Mouse (Mus musculus) midbrain, embryonic 15.5 days (tissue): ENCODE results near the gene Mllt6. TPM values are rescaled to one million over a fixed set of nuclear protein-coding genes. Genes with fewer than 3 reads are reported as not detected.
A peak's percentile ranks its signal among the peaks of the same experiment; 100 is the strongest.
"Not testable (repeated sequence)": the region's sequence is repeated elsewhere in the genome, so short reads cannot be mapped to it uniquely, and the experiment has no call there.

Experiments
- ATAC-seq: fragments of 200-750 bp; cut with Nextera tagmentation; replicated peaks from 2 replicates; pipeline ENCODE4 v1.8.0; 2017; ENCODE audit warnings: moderate TSS enrichment
- H3K27ac ChIP-seq: fragments of 300-500 bp; sonication (generic); 2 replicates; pipeline ENCODE4 v1.5.1; 2015; ENCODE audit warnings: mild to moderate bottlenecking, inconsistent platforms
- H3K27me3 ChIP-seq: fragments of 300-500 bp; sonication (generic); replicated peaks from 2 replicates; pipeline ENCODE4 v1.6.1; 2015; ENCODE audit warnings: inconsistent platforms
- H3K36me3 ChIP-seq: fragments of 300-500 bp; sonication (generic); replicated peaks from 2 replicates; pipeline ENCODE4 v1.6.1; 2015; ENCODE audit warnings: inconsistent platforms
- H3K4me1 ChIP-seq: fragments of 300-500 bp; sonication (generic); 2 replicates; pipeline ENCODE4 v1.6.1; 2015; ENCODE audit warnings: inconsistent platforms
- H3K4me2 ChIP-seq: fragments of 300-500 bp; sonication (generic); 2 replicates; pipeline ENCODE4 v1.6.1; 2015; ENCODE audit warnings: inconsistent platforms, mild to moderate bottlenecking, moderate library complexity
- H3K4me3 ChIP-seq: fragments of 300-500 bp; sonication (generic); 2 replicates; pipeline ENCODE4 v1.5.1; 2015; ENCODE audit warnings: mild to moderate bottlenecking, inconsistent platforms
- H3K9ac ChIP-seq: fragments of 300-500 bp; sonication (generic); 2 replicates; pipeline ENCODE4 v1.6.1; 2015; ENCODE audit warnings: mild to moderate bottlenecking, inconsistent platforms
- H3K9me3 ChIP-seq: fragments of 300-500 bp; sonication (generic); 2 replicates; pipeline ENCODE4 v1.6.1; 2016; ENCODE audit warnings: inconsistent platforms
- WGBS: fragments of 180-500 bp; shearing (Covaris S2); methylation state at CpG from one replicate; pipeline ENCODE4 v1.1.7; 2015; ENCODE audit warnings: mixed read lengths; 5-methylcytosine and 5-hydroxymethylcytosine counted together
- polyA plus RNA-seq: library from polyadenylated mRNA; unstranded; fragments of >200 nt; fragmentation: Nextera tagmentation; extraction: Ambion mirVana; gene quantifications from 2 replicates; pipeline ENCODE4 v1.2.1, GENCODE M21; 2015

Gene Mllt6
- polyA plus RNA-seq, 1 experiment from 2014 or later, result 3.9 TPM

GRCm38 (mm10) chr11:97654210-97654609, 9.0 kb upstream of the Mllt6 start:
- ATAC-seq, result no peak
- Histone ChIP-seq H3K36me3 (no peaks in the 10 kb centered on the region), H3K27me3 (no peaks in the 10 kb centered on the region), H3K4me1 (0 out of 2 replicates have a peak, but pooled peaks cover 2% of the 10 kb centered on the region), H3K9ac (no peak overlapping the region), H3K9me3 (no peaks in the 10 kb centered on the region), H3K27ac (no peak overlapping the region), H3K4me3 (no peak overlapping the region), H3K4me2 (no peak overlapping the region)
- WGBS, result 94% methylated on average over 2 of the region's 2 CpGs

GRCm38 (mm10) chr11:97656269-97656971, 6.8 kb upstream of the Mllt6 start:
- peaks cover 20% of the 10 kb centered on the region for H3K4me1 ChIP-seq
- peaks cover 6% of the 10 kb centered on the region for H3K27me3 ChIP-seq
- no peak overlapping the region for H3K4me2 ChIP-seq
- no peaks in the 10 kb centered on the region for H3K36me3 ChIP-seq
- no peak overlapping the region for H3K4me3 ChIP-seq
- 71% methylated on average over 14 of the region's 14 CpGs for WGBS
- H3K27ac ChIP-seq, result no peak overlapping the region
- H3K9ac ChIP-seq, result no peak overlapping the region
- no peak for ATAC-seq
- H3K9me3 ChIP-seq, result no peaks in the 10 kb centered on the region

GRCm38 (mm10) chr11:97657184-97657945, 5.8 kb upstream of the Mllt6 start:
- no peak for ATAC-seq
- no peak overlapping the region for H3K9ac ChIP-seq
- whole genome bisulfite sequencing, result 46% methylated on average over 4 of the region's 6 CpGs
- H3K27ac ChIP-seq, result no peak overlapping the region
- H3K4me2 ChIP-seq, result no peak overlapping the region
- H3K4me3 ChIP-seq, result no peak overlapping the region
- no peaks in the 10 kb centered on the region for H3K9me3 ChIP-seq
- peaks cover 15% of the 10 kb centered on the region for H3K27me3 ChIP-seq
- peaks cover 30% of the 10 kb centered on the region for H3K4me1 ChIP-seq
- H3K36me3 ChIP-seq, result no peaks in the 10 kb centered on the region

DNA sequence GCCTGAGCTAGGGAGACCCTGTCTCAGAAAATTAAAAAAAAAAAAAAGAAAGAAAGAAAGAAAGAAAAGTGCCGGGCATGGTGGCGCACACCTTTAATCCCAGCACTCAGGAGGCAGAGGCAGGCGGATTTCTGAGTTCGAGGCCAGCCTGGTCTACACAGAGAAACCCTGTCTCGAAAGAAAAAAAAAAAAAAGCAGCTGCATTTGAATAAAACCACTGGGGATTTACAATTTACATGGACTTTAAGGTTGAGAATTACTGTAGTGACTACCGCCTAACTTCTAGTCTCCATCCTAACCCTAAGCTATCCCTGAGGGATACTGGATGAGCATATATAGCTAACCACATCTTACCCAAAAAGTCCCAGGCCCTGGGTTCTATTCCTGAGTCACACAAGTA, 5.2 kb upstream of the Mllt6 start:
- H3K9me3 ChIP-seq, H3K4me2 ChIP-seq, H3K4me3 ChIP-seq, ATAC-seq, H3K36me3 ChIP-seq, H3K27ac ChIP-seq, H3K9ac ChIP-seq: not testable (repeated sequence)
- Histone ChIP-seq H3K27me3 (peaks cover 17% of the 10 kb centered on the region), H3K4me1 (peaks cover 35% of the 10 kb centered on the region)
- 84% methylated on average over 6 of the region's 6 CpGs for WGBS

- Histone ChIP-seq H3K4me3 (no peak overlapping the region), H3K4me2 (no peak overlapping the region)
- 68% methylated on average over 11 of the region's 11 CpGs for whole genome bisulfite sequencing
Observed at GRCm38 (mm10) chr11:97658751-97659266, 4.4 kb upstream of the Mllt6 start.

GRCm38 (mm10) chr11:97659267-97659989, 3.8 kb upstream of the Mllt6 start:
- no peak for ATAC-seq
- Histone ChIP-seq H3K36me3 (no peaks in the 10 kb centered on the region), H3K27me3 (peaks cover 17% of the 10 kb centered on the region), H3K4me2 (peak overlapping the region; percentile 75), H3K9me3 (no peaks in the 10 kb centered on the region), H3K9ac (peak overlapping the region; percentile 70), H3K27ac (peak overlapping the region; percentile 67), H3K4me3 (peak overlapping the region; percentile 66), H3K4me1 (peaks cover 38% of the 10 kb centered on the region)
- 15% methylated on average over 13 of the region's 13 CpGs for WGBS

More at GRCm38 (mm10) chr11:97658751-97659266, 4.4 kb upstream of the Mllt6 start:
- Histone ChIP-seq H3K27me3 (peaks cover 17% of the 10 kb centered on the region), H3K4me1 (peaks cover 35% of the 10 kb centered on the region), H3K9me3 (no peaks in the 10 kb centered on the region), H3K27ac (no peak overlapping the region), H3K36me3 (no peaks in the 10 kb centered on the region), H3K9ac (no peak overlapping the region)
- ATAC-seq, result no peak

- Histone ChIP-seq H3K27me3 (peaks cover 17% of the 10 kb centered on the region), H3K4me2 (peak overlapping the region; percentile 75), H3K27ac (peak overlapping the region; percentile 67), H3K4me1 (peaks cover 45% of the 10 kb centered on the region), H3K4me3 (peak overlapping the region; percentile 66), H3K36me3 (no peaks in the 10 kb centered on the region), H3K9me3 (no peaks in the 10 kb centered on the region), H3K9ac (peak overlapping the region; percentile 70)
- WGBS, result under 1% methylated on average over 61 of the region's 78 CpGs
- peak; percentile 86 for ATAC-seq
Observed at GRCm38 (mm10) chr11:97659990-97660714, 3.1 kb upstream of the Mllt6 start.

DNA sequence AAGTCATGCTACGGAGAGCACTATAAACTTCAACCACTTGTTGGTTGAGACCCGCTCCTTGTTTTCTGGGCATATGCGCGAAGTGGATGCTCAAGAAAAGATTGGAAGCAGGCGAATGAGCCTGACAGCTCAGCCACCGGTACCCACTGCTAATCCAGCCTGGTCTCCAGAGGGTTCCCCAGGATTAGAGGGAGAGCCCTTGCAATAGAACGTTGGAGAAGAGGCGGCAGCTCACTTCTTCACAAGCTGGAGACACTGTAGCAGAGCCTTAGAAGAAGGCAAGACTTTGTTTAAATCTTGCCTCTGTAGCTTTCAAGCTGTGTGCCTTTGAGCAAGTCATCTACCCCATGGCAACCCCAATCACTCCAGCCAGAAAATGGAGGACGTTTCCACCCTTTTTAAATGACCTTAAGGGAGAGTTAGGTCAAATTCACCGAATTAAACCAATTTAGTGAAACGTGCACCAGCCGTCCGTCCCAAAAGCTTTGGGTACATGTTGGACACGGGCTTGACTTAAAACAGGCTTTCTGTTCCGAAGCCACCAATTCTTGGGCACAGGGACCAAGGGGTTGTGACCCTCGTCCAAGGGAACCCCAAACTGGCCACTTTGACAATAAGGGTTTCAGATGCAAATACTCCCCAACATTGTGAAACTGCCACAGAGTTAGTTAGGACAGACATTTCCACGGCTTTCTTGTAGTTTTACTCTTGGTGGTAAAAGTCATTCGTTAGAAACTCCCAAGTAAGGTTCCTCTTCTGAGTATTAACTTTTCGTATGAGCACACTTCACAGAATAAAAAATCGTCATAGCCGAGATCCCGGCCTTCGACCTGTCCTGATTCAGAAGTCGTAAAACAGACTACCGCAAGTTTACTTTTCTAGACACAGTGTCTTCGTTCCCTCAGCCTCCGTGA, 2.2 kb upstream of the Mllt6 start:
- Histone ChIP-seq H3K36me3 (no peaks in the 10 kb centered on the region), H3K4me3 (peak overlapping the region; percentile 91), H3K4me1 (peaks cover 52% of the 10 kb centered on the region), H3K9me3 (no peaks in the 10 kb centered on the region), H3K4me2 (peak overlapping the region; percentile 85), H3K9ac (peak overlapping the region; percentile 70; the same call in 1 of the 2 replicates), H3K27me3 (peaks cover 17% of the 10 kb centered on the region), H3K27ac (no peak overlapping the region)
- no peak for ATAC-seq
- WGBS, result 2% methylated on average over 27 of the region's 27 CpGs

DNA sequence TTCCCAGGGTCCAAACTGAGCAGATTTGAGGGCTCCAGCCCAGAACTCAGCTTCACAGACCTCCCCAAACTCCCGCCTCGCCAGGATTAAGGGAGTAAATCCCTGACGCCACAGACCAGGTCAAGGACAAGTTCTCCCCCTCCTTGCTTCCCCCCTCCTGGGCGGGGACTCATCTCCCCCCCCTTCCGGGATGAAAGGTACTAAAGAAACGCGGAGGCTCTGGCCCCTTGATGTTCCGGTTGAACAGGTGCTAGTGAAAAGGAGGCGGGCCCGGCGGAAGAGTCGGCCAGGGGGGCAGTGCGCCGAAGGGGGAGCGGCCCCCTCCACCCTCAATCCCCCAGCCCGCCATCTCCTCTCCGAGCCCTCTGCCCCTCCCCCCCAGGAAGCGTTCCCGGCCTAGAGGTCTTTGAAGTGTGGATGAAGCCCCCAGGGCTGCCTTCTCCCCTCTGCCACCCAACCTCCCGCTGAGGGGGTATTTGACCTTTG, 1.5 kb upstream of the Mllt6 start:
- no peak for ATAC-seq
- Histone ChIP-seq H3K9me3 (no peaks in the 10 kb centered on the region), H3K36me3 (no peaks in the 10 kb centered on the region), H3K4me3 (peak overlapping the region; percentile 91), H3K4me1 (peaks cover 52% of the 10 kb centered on the region), H3K27me3 (peaks cover 17% of the 10 kb centered on the region), H3K27ac (no peak overlapping the region), H3K9ac (no peak overlapping the region), H3K4me2 (peak overlapping the region; percentile 85)
- WGBS, result under 1% methylated on average over 20 of the region's 20 CpGs

DNA sequence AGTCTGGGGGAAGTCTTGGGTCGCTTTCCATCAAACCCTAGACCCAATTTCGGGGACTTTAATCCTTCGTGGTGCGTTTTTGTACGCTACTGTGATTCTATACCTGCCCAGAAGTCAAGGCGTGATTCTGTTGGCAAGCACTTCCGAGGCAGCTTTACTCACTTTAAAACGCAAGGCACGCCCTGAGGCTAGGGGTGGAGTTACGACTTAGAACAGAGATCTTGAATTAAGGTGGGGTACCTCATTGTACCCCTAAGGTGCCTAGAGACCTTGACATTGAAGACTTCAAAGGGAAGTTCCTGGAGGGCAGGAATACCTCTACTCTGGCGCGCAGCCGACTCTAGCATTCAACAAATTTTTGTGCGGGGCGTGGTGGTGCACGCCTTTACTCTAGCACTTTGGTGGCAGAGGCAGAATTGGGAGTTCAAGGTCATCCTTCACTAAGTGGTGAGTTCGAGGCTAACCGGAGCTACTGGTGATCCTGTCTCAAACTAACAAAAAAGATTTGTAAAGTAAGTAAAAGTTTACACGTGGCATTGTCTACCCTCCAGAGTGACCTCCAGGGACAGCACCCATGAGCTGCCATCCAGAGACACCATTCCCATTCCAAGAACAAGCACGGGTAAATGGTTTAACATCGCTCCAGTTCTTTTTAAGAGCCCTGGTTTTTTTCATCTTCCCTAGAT, 864 bp upstream of the Mllt6 start:
- WGBS, result 1% methylated on average over 21 of the region's 21 CpGs

More for the DNA sequence above, 864 bp upstream of the Mllt6 start:
- peaks cover 17% of the 10 kb centered on the region for H3K27me3 ChIP-seq
- no peaks in the 10 kb centered on the region for H3K9me3 ChIP-seq
- H3K4me3 ChIP-seq, result peak overlapping the region; percentile 91
- 0 out of 2 replicates have a peak overlapping the region, but pooled peaks have one; percentile 27 for H3K27ac ChIP-seq
- H3K9ac ChIP-seq, result peak overlapping the region; percentile 80
- H3K4me2 ChIP-seq, result peak overlapping the region; percentile 85
- no peaks in the 10 kb centered on the region for H3K36me3 ChIP-seq
- H3K4me1 ChIP-seq, result peaks cover 52% of the 10 kb centered on the region
- no peak for ATAC-seq
